ENCODE assay signal across 14 mouse cellular contexts in genomic region chr12:13049659-13050058, GRCm38 (mm10).
A peak's percentile ranks its signal among the peaks of the same experiment; 100 is the strongest.
DNase-seq lines count a peak whose midpoint lies in the region; ATAC-seq lines count a peak whose summit lies in the region.
"Had no signal": no experiment of that assay in that cellular context is flagged by ENCODE, and none has a peak within 500 bp of the region (broad histone marks: within the 10 kb centered on the region; RNA-seq: fewer than 3 reads in every experiment).

No protein-coding gene starts in this region.

- no peaks in the 10 kb centered on the region; the same call in 1 of the 2 replicates for H3K27me3 ChIP-seq in liver, embryonic 12.5 days (replicated peaks)
- H3K27me3 ChIP-seq in neural tube, embryonic 12.5 days (replicated peaks) = no peaks in the 10 kb centered on the region; the same call in 1 of the 2 replicates
- H3K27me3 ChIP-seq: Patski; stomach, embryonic 15.5 days had no signal

- H3K4me3 ChIP-seq in liver, embryonic 12.5 days = no peak overlapping the region
- no peak overlapping the region for H3K4me3 ChIP-seq in neural tube, embryonic 12.5 days
- H3K4me3 ChIP-seq: stomach, embryonic 15.5 days had no signal

- H3K4me2 ChIP-seq in liver, embryonic 12.5 days = no peak overlapping the region
- peak overlapping the region; percentile 12; the same call in 1 of the 2 replicates for H3K4me2 ChIP-seq in neural tube, embryonic 12.5 days (replicated peaks)
- H3K4me2 ChIP-seq: stomach, embryonic 15.5 days had no signal

- H3K9me3 ChIP-seq in liver, embryonic 12.5 days (replicated peaks) = no peaks in the 10 kb centered on the region
- H3K9me3 ChIP-seq in neural tube, embryonic 12.5 days = no peaks in the 10 kb centered on the region
- H3K9me3 ChIP-seq: stomach, embryonic 15.5 days had no signal

- ATAC-seq in liver, embryonic 12.5 days = no peak
- 0 out of 2 replicates have a peak, but pooled peaks have one; percentile 26 for ATAC-seq in neural tube, embryonic 12.5 days (ENCODE audit: low FRiP score, low read depth)
- ATAC-seq in erythroblast, adult 5-6 weeks (replicated peaks; ENCODE audit: low FRiP score, poor library complexity, severe bottlenecking) = no peak
- ATAC-seq: CD4-positive, CD25-positive, alpha-beta regulatory T cell, adult 4 months; Patski had no signal

- H3K36me3 ChIP-seq in liver, embryonic 12.5 days = no peaks in the 10 kb centered on the region
- no peaks in the 10 kb centered on the region for H3K36me3 ChIP-seq in neural tube, embryonic 12.5 days
- H3K36me3 ChIP-seq: stomach, embryonic 15.5 days had no signal

- 14% methylated on average over 8 of the region's 8 CpGs for WGBS in liver, embryonic 12.5 days (ENCODE audit: insufficient replicate concordance)
- 13% methylated on average over 8 of the region's 8 CpGs for WGBS in neural tube, embryonic 12.5 days

- peaks cover 3% of the 10 kb centered on the region; the same call in 1 of the 2 replicates for H3K4me1 ChIP-seq in liver, embryonic 12.5 days
- peaks cover 11% of the 10 kb centered on the region; the same call in 1 of the 2 replicates for H3K4me1 ChIP-seq in neural tube, embryonic 12.5 days

- peak; percentile 22 for DNase-seq in liver
- DNase-seq in forelimb bud, embryonic 11.5 days (ENCODE audit: low read depth, low spot score) = peak; percentile 75
- DNase-seq in kidney, postnatal 10 days = peak; percentile 74
- no peak for DNase-seq in testis, postnatal 10 days (ENCODE audit: low spot score)
- no peak for DNase-seq in natural killer cell, adult 2 months (ENCODE audit: low spot score in 2 of 2)
- DNase-seq: cerebellum, adult 18-20 months; lung, postnatal 4 days; right cerebral cortex, adult 18-20 months had no signal

- H3K9ac ChIP-seq in liver, embryonic 12.5 days = no peak overlapping the region
- H3K9ac ChIP-seq in neural tube, embryonic 12.5 days = no peak overlapping the region
- H3K9ac ChIP-seq: stomach, embryonic 15.5 days had no signal

- H3K27ac ChIP-seq in liver, embryonic 12.5 days = no peak overlapping the region
- no peak overlapping the region for H3K27ac ChIP-seq in neural tube, embryonic 12.5 days
- H3K27ac ChIP-seq: stomach, embryonic 15.5 days had no signal

Comparison
In these comparisons a context has a peak if more than half of its experiments do, and no peak if none do; other contexts are left out.
1. DNase-seq: peak in liver (single experiment), forelimb bud, embryonic 11.5 days (single experiment) and kidney, postnatal 10 days (single experiment); none in testis, postnatal 10 days (single experiment) and natural killer cell, adult 2 months (0 of 2).